Mouse (Mus musculus) liver, embryonic 13.5 days (tissue): ENCODE results near the gene Gm20441. TPM values are rescaled to one million over a fixed set of nuclear protein-coding genes. Genes with fewer than 3 reads are reported as not detected.

Experiments used
- ATAC-seq: fragments of 200-750 bp; cut with Nextera tagmentation; 2 replicates; pipeline ENCODE4 v1.8.0; 2017; ENCODE audit warnings: low read depth, mild to moderate bottlenecking, moderate number of reproducible peaks, moderate library complexity
- DNase-seq: peaks from one replicate; pipeline ENCODE4 v3.0.0; 2022
- H3K27ac ChIP-seq: fragments of 300-500 bp; sonication (generic); 2 replicates; pipeline ENCODE4 v1.5.1; 2015; ENCODE audit warnings: moderate library complexity, mild to moderate bottlenecking, inconsistent platforms
- H3K27me3 ChIP-seq: fragments of 300-500 bp; sonication (generic); 2 replicates; pipeline ENCODE4 v1.6.1; 2015; ENCODE audit warnings: mild to moderate bottlenecking, inconsistent platforms
- H3K36me3 ChIP-seq: fragments of 300-500 bp; sonication (generic); 2 replicates; pipeline ENCODE4 v1.6.1; 2015; ENCODE audit warnings: mild to moderate bottlenecking, inconsistent platforms
- H3K4me1 ChIP-seq: fragments of 300-500 bp; sonication (generic); replicated peaks from 2 replicates; pipeline ENCODE4 v1.6.1; 2015; ENCODE audit warnings: inconsistent platforms
- H3K4me2 ChIP-seq: fragments of 300-500 bp; sonication (generic); 2 replicates; pipeline ENCODE4 v1.6.1; 2015; ENCODE audit warnings: inconsistent platforms, mild to moderate bottlenecking, moderate library complexity
- H3K4me3 ChIP-seq: fragments of 300-500 bp; sonication (generic); replicated peaks from 2 replicates; pipeline ENCODE4 v1.5.1; 2015; ENCODE audit warnings: mild to moderate bottlenecking, inconsistent platforms
- H3K9ac ChIP-seq: fragments of 300-500 bp; sonication (generic); 2 replicates; pipeline ENCODE4 v1.6.1; 2015; ENCODE audit warnings: mild to moderate bottlenecking, inconsistent platforms
- H3K9me3 ChIP-seq: fragments of 300-500 bp; sonication (generic); replicated peaks from 2 replicates; pipeline ENCODE4 v1.6.1; 2016; ENCODE audit warnings: inconsistent platforms
- WGBS: fragments of 180-500 bp; shearing (Covaris S2); methylation state at CpG from one replicate; pipeline ENCODE4 v1.1.7; 2015; ENCODE audit not compliant: insufficient replicate concordance; 5-methylcytosine and 5-hydroxymethylcytosine counted together
- polyA plus RNA-seq: library from polyadenylated mRNA; unstranded; fragments of >200 nt; fragmentation: Nextera tagmentation; extraction: Ambion mirVana; gene quantifications from 2 replicates; pipeline ENCODE4 v1.2.1, GENCODE M21; 2015

Gm20441 gene
- polyA plus RNA-seq, 1 experiment from 2014 or later, result not detected

GRCm38 (mm10) chr10:75760311-75760710, 20.4 kb downstream of the Gm20441 start:
- ATAC-seq (no peak), DNase-seq (no peak)
- Histone ChIP-seq H3K36me3 (peaks cover 60% of the 10 kb centered on the region), H3K4me3 (no peak overlapping the region), H3K9ac (no peak overlapping the region), H3K27ac (no peak overlapping the region), H3K4me1 (peaks cover 24% of the 10 kb centered on the region), H3K27me3 (no peaks in the 10 kb centered on the region), H3K9me3 (no peaks in the 10 kb centered on the region), H3K4me2 (no peak overlapping the region)
- 87% methylated on average over 3 of the region's 3 CpGs for WGBS

- H3K9me3 ChIP-seq, result no peaks in the 10 kb centered on the region
- 79% methylated on average over 11 of the region's 11 CpGs for WGBS
- H3K4me3 ChIP-seq, result no peak overlapping the region
- H3K4me2 ChIP-seq, result no peak overlapping the region
- peaks cover 92% of the 10 kb centered on the region for H3K36me3 ChIP-seq
- no peak for ATAC-seq
- H3K9ac ChIP-seq, result no peak overlapping the region
- DNase-seq, result no peak
- peaks cover 3% of the 10 kb centered on the region for H3K4me1 ChIP-seq
- H3K27me3 ChIP-seq, result no peaks in the 10 kb centered on the region
- H3K27ac ChIP-seq, result no peak overlapping the region
These were observed 24.0 kb downstream of the Gm20441 start for GRCm38 (mm10) chr10:75756719-75757118.

GRCm38 (mm10) chr10:75744017-75744416, 36.7 kb downstream of the Gm20441 start:
- ATAC-seq, result peak; percentile 80
- Histone ChIP-seq H3K27ac (no peak overlapping the region), H3K4me1 (0 out of 2 replicates have a peak, but pooled peaks cover 4% of the 10 kb centered on the region), H3K4me3 (no peak overlapping the region), H3K9me3 (no peaks in the 10 kb centered on the region), H3K27me3 (no peaks in the 10 kb centered on the region), H3K4me2 (no peak overlapping the region), H3K9ac (no peak overlapping the region), H3K36me3 (peaks cover 99% of the 10 kb centered on the region)
- 41% methylated on average over 3 of the region's 3 CpGs for WGBS
- peak; percentile 52 for DNase-seq

GRCm38 (mm10) chr10:75743369-75743768, 37.4 kb downstream of the Gm20441 start:
- H3K4me3 ChIP-seq, result no peak overlapping the region
- no peak overlapping the region for H3K4me2 ChIP-seq
- DNase-seq (no peak), ATAC-seq (no peak)
- H3K27me3 ChIP-seq, result no peaks in the 10 kb centered on the region
- WGBS, result 89% methylated on average over 12 of the region's 12 CpGs
- H3K9ac ChIP-seq, result no peak overlapping the region
- no peak overlapping the region for H3K27ac ChIP-seq
- 0 out of 2 replicates have a peak, but pooled peaks cover 4% of the 10 kb centered on the region for H3K4me1 ChIP-seq
- peaks cover 99% of the 10 kb centered on the region for H3K36me3 ChIP-seq
- H3K9me3 ChIP-seq, result no peaks in the 10 kb centered on the region

GRCm38 (mm10) chr10:75740866-75741265, 39.9 kb downstream of the Gm20441 start:
- no peaks in the 10 kb centered on the region for H3K27me3 ChIP-seq
- no peak for ATAC-seq
- H3K36me3 ChIP-seq, result peaks cover 98% of the 10 kb centered on the region
- no peak overlapping the region for H3K4me3 ChIP-seq
- H3K9me3 ChIP-seq, result no peaks in the 10 kb centered on the region
- no peak overlapping the region for H3K4me2 ChIP-seq
- WGBS, result 93% methylated on average over 3 of the region's 3 CpGs
- 0 out of 2 replicates have a peak, but pooled peaks cover 4% of the 10 kb centered on the region for H3K4me1 ChIP-seq
- no peak overlapping the region for H3K27ac ChIP-seq
- no peak for DNase-seq
- H3K9ac ChIP-seq, result no peak overlapping the region

GRCm38 (mm10) chr10:75725449-75725848, 55.3 kb downstream of the Gm20441 start:
- Histone ChIP-seq H3K36me3 (peaks cover 93% of the 10 kb centered on the region), H3K27me3 (no peaks in the 10 kb centered on the region), H3K9ac (no peak overlapping the region), H3K4me1 (no peaks in the 10 kb centered on the region), H3K4me2 (no peak overlapping the region), H3K27ac (no peak overlapping the region), H3K4me3 (no peak overlapping the region), H3K9me3 (no peaks in the 10 kb centered on the region)
- WGBS, result 86% methylated on average over 7 of the region's 7 CpGs
- ATAC-seq, result no peak
- DNase-seq, result no peak

Other genes with a start within 250 kb of the Gm20441 start
- 0.05 and 0.07 TPM in 2 replicates for gene Lrrc75b, start 220.6 kb downstream of the Gm20441 start, polyA plus RNA-seq
- gene Ggt1, start 219.3 kb downstream of the Gm20441 start, polyA plus RNA-seq, result 4.7 and 5.4 TPM in 2 replicates
- 0.52 and 0.59 TPM in 2 replicates for gene Ggt5, start 191.6 kb downstream of the Gm20441 start, polyA plus RNA-seq
- 1.0 and 1.4 TPM in 2 replicates for gene Susd2, start 136.9 kb downstream of the Gm20441 start, polyA plus RNA-seq
- gene Cabin1, start 16.6 kb downstream of the Gm20441 start, polyA plus RNA-seq, result 15.4 and 16.6 TPM in 2 replicates
- 180 and 186 TPM in 2 replicates for gene Ddt, start 7.5 kb downstream of the Gm20441 start, polyA plus RNA-seq
- gene Gstt3, start 460 bp upstream of the Gm20441 start, polyA plus RNA-seq, result 8.0 and 10.3 TPM in 2 replicates
- gene Gstt1, start 17.6 kb upstream of the Gm20441 start, polyA plus RNA-seq, result 49.2 and 50.2 TPM in 2 replicates
- not detected in 2 replicates for gene Gstt4, start 41.6 kb upstream of the Gm20441 start, polyA plus RNA-seq
- 35.3 and 39.2 TPM in 2 replicates for gene Gstt2, start 56.5 kb upstream of the Gm20441 start, polyA plus RNA-seq
- gene Mif, start 79.3 kb upstream of the Gm20441 start, polyA plus RNA-seq, result 877 and 1,047 TPM in 2 replicates
- 0.21 and 0.51 TPM in 2 replicates for gene Derl3, start 112.5 kb upstream of the Gm20441 start, polyA plus RNA-seq
- gene Smarcb1, start 140.7 kb upstream of the Gm20441 start, polyA plus RNA-seq, result 85.6 and 88.1 TPM in 2 replicates
- 88.0 and 110 TPM in 2 replicates for gene Chchd10, start 152.2 kb upstream of the Gm20441 start, polyA plus RNA-seq
- 3.6 and 4.1 TPM in 2 replicates for gene Mmp11, start 155.5 kb upstream of the Gm20441 start, polyA plus RNA-seq
- 21.7 and 25.1 TPM in 2 replicates for gene Gm867, start 159.7 kb upstream of the Gm20441 start, polyA plus RNA-seq
- gene Vpreb3, start 162.1 kb upstream of the Gm20441 start, polyA plus RNA-seq, result 0.67 and 0.81 TPM in 2 replicates
- 0.08 TPM in 1 of 2 replicates, not detected in the other for gene Gm5134, start 173.6 kb upstream of the Gm20441 start, polyA plus RNA-seq